Mouse (Mus musculus): ENCODE measurements at regions not wholly inside any gene's neighbourhood (a gene's known extent, or its start where the extent isn't known, plus 50 kb on each side); places are given as distances from the start of the nearest gene placed in this dataset.
"Not testable (repeated sequence)": the region's sequence is repeated elsewhere in the genome, so short reads cannot be mapped to it uniquely, and the experiment has no call there.

DNA sequence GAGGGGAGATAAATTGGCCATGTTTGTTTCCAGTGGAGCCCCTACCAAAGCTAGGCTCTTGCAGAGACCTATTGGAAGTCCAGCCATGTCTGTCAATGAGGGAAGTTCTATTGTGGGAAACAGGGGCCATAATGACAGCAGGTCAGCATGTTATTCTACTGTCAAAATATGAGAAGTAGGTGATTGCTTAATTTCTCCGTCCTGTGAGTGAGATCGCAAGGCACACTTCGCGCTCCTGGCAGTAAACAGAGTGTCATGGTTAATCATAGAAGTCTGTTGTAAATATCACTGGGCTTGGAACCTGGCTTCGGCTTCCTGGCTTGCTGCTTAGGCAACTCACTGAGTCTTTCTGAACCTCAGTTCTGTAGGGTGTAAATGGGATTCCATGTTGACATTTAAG lies 72.5 kb upstream of the Ccdc122 start:
- no peak for DNase-seq

DNA sequence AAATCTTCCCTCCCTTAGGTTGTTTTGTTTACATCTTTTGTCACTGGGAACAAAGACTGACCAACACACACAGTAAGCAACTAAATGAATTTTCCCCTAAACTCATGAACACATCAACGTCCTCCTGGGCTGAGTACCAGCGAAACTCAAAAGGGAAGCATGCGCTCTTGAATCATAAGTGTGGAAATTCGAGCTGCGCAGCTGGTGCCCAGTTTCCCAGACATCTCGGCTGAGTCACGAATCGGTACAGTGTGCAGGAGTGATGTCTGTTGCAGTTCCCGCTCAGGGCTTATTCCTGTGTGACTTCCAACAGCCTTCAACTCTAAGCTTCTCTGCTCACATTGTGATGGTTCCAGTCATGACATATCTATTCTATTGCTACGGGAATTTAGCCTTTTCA lies 77.7 kb upstream of the Ccdc122 start:
- DNase-seq, result no peak

DNA sequence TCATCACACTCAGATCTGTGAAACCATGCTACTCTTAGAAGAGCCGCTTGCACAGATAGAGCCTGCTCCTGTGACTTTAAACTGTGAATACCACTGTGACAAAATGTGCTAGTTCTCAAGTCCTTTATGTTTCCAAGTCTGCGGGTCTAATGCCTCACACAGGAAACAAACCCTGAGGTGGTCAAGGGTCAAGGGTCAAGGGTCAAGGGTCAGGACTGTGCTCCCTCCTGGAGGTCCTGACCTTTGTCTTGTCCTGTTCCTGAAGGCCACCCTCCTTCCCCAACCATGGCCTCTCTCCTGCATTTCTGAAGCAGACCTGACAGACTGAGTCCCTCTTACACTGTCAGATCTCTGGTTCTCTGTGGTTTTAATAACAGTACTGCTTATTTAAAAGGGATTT lies 79.4 kb upstream of the Ccdc122 start:
- no peak for DNase-seq

DNA sequence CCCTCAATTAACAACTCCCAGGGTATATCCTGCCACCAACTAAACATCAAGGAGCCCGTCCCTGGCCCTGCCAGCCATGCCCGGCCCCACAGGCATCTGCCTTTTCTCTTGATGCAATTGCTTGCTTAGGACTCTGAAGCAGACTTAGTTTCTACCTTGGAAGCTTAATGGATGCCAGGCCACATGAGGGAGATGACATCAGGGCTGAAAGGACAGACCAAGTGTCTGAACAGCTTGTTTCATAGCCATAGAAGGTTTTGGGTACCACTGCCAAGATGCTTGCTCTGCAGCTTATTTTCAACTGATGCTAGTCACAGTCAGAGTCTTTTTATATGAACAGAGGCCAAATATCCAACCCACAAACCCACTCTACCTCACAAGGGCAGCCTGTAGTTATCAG lies 83.4 kb upstream of the Ccdc122 start:
- no peak for DNase-seq

DNA sequence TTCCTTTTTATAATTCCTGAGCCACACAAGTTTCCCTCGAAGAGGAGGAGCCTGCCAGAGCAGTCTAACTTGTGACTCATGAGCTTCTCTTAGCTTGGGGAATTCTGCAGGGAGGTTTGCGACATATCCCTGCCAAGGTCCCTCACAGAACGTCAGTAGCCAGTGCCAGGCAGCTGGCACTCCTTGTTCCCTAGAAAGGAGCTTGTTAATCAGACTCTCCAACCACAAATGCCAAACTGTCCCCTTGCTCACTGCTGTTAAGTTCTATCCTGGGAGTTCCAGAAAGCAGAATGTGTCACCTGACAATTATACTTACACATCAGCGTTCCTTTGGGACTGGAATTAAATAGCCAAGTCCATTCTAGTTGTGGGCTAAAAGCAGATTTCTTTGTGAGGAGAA lies 85.1 kb upstream of the Ccdc122 start:
- no peak for DNase-seq

DNA sequence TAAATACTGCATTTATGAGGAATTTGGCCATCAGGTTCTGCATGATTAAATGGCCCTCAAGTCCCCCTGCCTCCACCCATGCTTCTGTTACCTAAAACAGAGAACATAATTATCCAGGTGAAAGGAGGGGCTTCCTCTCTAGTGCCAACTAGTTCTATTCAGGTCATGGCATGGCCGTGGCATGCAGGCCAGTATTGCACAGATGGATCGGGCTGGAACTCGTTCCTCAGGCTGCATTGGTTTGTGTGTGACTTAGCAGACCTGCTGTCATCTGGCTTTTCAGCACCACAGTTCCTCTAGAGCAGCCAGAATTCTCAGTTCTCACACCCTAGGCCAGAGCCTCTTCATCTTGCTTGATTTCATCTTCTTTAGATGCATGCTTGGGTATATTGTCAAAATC lies 87.2 kb upstream of the Ccdc122 start:
- no peak for DNase-seq

DNA sequence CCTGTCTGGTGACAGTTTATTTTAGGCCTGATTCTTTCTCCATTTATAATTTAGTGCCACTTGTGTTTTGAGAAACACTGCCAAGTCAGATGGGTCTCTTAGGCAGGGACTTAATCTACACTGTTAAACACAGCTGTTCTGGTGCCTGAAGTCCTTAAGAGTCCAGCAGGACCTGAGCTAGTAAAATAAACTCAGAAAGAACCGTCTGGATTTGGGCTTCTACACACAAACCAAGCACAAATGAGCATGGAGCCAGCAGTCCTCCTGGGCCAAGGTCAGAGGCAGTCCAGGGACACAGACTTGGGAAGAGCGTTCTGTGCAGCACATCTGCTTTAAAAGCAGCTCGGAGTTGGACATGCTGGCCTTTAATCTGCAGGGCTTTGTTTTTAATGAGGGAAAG lies 87.6 kb upstream of the Ccdc122 start:
- no peak for DNase-seq

DNA sequence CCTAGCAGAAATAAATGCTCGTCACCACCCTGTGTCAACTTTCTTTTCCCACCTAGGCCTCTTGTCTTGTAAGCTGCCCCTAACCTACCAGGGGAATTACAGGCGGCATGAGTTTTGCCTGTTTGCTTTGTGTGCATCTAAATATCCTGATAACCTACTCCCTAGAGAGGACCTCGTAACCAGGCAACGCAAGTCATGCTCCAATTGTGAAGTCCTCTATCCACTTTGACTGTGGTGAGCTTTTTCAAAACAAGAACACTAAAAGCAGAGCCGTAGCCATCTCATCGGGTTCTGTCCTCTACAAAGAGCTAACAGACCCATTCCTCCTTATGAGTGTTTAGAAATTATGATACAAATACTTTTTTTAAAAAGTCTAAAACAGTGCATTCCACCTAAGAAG lies 88.1 kb upstream of the Ccdc122 start:
- DNase-seq, result no peak

DNA sequence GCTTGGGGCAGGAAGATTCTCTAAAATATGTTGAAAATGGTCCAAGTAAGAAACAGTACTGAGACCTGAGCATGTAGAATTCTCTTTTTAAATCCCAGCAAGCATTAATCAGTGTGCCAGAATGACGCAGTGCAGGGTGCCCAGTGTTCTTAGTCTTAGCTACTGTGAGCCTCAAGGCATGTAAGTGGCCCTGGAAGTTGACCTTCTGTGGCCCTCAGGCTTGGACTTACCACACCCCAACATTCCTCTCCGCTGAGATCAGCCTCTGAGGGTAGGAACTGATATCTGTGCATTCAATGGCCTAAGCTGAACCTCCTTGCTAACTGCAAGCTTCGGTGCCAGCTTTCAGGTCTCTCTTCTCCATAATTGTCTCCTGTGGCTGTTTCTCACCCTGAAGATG lies 89.4 kb upstream of the Ccdc122 start:
- no peak for DNase-seq

DNA sequence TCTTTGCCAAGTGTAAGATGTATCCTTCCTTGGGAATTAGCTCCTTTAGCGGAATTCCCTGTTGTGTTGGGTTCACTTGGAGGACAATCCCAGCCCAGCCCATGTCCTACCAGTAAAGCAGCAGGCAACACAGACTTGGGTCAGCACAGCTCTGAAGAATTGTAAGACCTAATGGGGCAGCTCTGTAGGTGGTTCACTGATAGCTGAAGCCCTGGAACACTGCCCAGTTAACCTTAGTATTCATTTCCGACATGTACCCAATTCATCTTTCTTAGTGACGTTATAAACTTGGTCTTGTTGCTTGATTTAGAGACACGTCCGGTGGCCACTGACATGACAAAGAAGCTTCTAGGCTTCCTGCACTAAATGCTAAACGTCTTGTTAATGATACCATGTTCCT lies 90.9 kb upstream of the Ccdc122 start:
- DNase-seq, result no peak

DNA sequence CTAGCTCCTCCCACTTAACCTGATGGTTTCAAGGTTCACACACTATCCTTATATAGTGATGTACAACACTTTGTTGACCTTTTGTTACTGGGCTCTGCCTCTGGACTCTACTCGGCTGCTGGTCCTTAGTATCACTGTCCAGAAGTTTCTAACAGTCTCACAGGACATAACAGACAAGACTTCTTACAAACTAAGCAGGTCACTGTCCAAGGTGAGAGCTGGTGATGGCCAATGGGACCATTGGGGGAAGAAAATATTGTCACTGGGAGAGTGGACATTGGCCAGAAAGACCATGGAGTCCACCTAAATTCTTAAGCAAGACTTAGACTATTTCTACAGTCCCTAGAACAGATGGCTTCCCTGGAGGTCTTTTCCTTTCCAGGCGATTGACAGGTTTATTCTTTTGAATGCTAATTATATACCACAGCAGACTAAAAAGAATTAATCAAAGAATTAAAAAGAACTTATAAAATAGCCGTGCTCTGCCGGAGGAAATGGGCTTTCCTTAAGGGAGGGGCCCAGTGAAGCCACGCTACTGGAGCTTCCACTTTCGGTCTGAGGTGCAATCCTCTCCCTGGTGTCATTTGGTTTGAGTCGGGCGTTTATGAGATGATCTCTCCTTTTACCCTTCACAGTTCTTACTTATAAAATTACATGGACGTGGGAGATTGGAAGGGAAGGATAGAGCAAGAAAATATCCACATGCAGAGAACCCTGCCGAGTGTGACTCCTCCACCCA lies 94.9 kb upstream of the Ccdc122 start:
- DNase-seq, result no peak

DNA sequence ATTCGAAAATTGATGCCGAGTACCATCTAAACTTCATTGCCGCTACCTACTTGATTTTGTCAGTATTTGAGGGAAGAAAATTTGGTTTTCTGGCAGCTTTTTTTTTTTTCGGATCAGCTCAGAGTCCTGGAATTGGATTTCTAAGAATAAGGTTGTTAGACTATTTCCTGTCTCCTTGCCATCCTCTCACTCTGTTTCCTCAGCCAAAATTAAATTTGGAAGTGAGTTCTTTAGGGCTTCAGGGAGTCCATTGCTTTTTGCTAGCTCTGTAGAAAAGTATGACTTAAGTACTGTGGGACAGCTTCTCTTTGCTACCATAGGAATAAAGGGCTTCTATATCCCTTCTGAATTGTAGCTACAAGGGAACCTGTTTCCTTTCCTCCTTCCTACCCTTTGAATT lies 96.1 kb upstream of the Ccdc122 start:
- DNase-seq, result no peak

DNA sequence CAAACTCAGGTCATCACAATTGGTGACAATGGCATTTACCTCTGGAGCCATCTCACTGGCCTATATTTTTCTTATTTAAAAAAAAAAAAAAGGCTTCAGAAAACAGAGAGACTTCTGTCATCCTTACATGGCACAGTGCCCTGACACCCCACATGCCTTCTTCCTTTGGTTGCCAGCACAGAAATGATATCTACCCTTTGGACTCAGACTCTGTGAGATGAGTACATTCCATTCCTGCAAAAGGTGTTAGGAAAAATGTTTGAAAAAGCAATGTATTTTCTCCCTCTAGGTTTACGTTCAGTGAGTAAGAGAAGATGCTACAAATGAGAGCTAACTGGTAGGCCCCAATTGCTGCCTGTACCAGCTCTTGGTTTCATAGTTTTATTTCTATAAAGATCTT lies 99.9 kb upstream of the Ccdc122 start:
- DNase-seq, result no peak

DNA sequence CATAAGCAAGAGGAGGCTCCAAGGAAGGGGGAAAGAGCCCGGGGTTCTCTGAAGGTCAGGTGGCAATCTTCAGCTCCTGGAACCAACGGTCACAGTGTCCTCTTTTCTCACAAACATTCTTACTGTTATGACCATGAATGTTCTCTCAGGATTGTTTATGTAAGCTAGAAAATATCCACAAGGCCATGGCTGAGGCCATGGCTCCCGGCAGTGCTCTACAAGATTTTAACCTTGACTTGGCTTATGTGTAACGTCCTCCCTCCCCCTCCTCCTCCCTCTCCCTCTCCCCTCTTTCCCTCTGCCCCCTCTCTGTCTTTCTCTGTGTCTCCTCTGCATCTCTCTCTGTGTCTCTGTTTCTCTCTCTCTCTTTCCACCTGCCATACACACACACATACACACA lies 100.5 kb upstream of the Ccdc122 start:
- not testable (repeated sequence) for DNase-seq

DNA sequence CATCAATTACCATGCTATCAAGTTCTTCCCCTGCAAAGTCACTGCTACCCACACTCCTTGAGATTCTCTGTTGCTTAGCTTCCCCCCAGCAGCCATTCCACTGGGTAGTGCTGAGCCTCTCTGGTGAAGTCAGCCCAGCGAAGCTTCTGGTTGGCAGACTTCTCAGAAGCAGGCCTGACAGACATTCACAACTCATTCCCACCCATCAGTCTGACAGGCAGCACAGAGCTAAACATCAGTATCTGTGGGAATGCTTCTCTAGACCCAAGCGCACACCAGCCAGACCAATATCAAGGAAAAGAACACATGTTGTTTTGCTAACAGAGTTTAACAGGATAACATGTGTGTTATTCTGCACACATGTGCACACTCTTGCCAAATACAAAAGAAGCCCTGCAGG lies 101.1 kb upstream of the Ccdc122 start:
- no peak for DNase-seq

DNA sequence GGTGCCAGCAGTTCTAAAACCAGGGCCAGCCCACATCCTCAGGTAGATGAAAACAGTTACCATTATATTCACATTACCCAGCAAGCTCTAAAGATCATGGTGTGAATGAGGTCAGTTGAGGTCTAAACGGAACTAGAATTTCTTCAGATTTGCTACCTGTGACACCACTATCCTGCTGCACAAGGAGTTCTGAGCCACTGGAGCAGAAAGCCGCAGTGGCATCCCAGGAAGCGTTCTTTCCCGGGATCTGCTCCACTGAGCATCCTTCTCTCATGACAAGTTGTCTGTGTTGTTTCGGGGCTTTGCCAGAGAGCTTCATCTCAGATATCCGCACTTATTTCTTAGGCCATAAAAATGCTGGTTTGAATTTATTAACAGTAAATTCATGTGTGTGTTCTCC lies 103.7 kb upstream of the Ccdc122 start:
- DNase-seq, result no peak

DNA sequence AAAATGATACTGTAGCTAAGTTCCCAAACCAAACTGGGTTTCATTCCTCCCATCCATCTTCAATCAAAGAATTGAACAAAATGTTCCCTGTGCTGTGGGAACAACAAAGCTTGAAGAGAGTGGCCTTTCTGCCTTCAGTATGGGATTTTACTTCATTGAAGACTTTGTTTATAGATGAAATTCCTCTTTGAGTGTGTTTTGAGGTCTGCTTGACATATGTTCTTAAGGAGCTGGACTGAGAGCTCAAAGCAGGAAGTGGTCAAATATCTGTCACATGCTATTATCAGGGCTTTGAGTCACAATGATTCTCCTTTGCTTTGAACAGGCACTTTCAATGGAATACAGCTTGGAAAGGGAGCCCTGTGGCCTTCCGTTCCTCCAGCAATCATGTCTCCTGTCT lies 105.2 kb upstream of the Ccdc122 start:
- no peak for DNase-seq

DNA sequence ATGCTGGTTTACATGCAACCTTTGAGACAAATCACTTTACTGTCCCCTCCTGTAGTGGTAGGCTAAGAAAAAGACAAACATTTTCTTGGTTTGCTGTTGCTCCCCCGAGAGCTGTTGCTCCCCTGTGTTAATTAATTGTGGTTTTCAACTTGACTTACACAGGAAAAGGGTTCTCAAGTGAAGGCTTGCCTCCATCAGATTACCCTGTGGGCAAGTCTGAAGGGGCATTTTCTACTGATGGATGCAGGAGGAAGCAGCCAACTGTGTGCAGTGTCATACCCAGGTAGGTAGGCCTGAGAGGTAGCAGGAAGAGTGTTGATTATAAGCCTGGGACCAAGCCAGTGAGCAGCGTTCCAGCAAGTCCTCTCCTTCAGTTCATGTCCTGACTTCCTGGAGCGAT lies 107.0 kb upstream of the Ccdc122 start:
- no peak for DNase-seq

DNA sequence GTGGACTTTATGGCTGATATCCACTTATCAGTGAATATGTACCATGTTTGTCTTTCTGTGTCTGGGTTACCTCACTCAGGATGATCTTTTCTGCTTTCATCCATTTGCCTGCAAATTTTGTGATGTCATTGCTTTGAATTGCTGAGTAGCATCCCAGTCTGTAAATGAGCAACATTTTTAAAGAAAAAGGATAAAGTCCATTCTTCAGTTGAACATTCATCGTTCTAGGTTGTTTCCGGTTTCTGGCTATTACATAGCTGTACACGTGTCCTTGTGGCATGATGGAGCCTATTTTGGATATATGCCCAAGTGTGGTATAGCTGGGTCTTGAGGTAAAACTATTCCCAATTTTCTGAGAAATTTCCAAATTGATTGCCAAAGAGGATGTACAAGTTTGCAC lies 107.9 kb upstream of the Ccdc122 start:
- DNase-seq, result no peak

DNA sequence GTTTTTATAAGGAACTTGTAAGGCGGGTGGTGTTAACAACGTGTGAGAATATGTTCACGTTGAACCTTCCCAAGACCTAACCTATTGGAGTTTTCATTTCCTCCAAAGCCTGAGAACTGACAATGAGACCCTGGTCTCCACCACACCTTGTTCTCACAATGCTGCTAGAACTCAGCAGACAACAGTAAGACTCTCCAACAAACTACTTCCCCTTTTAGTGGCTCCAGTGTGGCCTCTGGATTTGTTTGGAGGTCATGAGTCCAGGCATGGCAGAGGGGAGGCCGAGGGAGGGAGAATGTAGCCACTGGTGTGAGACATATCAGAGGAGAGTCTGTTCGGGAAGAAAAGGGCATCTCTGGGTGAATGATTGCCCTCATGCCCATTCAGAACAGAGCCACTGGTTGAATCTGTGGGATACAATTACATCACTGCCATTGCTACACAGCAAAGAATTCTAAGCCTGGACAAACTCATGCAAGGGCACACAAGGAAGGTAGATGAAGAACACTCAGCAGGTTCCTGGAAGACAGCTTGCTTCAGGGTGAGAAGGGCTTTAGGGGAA lies 109.2 kb upstream of the Ccdc122 start:
- DNase-seq, result no peak

DNA sequence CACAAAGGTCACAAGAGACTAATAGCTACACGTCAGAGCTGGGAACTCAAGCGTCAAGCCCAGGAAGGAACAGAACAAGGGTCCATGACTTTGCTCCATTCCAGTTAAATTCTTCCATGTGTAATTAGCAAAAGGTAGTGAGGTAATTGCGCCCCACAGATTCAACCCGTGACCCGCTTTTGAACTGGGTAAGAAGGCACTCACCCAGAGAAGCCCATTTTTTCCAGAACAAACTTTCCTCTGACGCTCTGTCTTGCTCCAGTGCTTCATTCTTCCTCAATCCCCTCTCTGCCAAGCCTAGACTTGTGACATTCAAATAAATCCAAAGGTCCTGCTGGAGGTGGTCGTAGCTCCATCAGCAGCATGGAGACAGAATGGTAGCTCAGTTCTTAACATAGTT lies 110.2 kb upstream of the Ccdc122 start:
- DNase-seq, result no peak

DNA sequence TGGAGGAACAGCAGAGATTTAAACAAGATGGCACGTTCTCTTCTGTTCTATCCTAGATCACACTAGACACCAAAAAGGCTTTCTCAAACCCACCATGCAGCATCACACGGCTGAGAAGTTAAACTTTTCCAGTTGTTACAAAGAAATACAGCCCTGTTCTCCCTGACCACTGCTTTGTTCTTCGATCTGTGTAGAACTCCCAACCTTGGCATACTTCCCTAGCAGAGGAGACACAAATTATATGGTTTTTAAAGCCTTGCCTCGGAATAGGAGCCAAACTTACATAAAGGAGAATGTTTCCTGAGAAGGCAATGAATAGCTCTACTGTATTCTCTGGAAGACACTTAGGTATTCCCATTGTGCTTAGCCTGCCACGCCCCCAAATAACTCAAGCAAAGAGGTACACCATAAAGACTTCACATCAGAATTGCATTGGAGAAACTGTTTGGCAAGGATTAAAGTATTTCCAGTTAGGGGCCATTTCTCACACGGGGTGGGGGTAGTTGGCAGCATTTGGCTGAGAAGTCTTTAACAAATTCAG lies 114.1 kb upstream of the Ccdc122 start:
- DNase-seq, result no peak

DNA sequence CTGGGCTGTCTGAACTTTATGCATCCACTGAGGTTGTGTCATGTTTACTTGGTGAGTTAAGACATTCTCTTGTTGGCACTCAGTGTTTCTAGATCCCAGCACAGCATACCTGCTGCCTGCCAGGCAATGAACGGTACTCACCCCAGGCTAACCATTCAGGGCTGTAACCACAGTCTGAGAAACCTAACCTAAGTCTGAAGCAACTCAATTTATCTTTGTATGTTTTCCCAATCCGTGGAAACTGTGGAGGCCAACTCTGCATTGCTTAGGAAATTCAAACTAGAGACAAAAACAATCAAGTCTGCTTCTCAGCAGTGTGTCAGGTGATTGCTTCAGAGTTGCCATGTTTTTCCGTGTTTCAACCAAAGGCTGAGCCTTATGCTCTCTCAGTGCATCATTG lies 118.5 kb upstream of the Ccdc122 start:
- DNase-seq, result no peak

DNA sequence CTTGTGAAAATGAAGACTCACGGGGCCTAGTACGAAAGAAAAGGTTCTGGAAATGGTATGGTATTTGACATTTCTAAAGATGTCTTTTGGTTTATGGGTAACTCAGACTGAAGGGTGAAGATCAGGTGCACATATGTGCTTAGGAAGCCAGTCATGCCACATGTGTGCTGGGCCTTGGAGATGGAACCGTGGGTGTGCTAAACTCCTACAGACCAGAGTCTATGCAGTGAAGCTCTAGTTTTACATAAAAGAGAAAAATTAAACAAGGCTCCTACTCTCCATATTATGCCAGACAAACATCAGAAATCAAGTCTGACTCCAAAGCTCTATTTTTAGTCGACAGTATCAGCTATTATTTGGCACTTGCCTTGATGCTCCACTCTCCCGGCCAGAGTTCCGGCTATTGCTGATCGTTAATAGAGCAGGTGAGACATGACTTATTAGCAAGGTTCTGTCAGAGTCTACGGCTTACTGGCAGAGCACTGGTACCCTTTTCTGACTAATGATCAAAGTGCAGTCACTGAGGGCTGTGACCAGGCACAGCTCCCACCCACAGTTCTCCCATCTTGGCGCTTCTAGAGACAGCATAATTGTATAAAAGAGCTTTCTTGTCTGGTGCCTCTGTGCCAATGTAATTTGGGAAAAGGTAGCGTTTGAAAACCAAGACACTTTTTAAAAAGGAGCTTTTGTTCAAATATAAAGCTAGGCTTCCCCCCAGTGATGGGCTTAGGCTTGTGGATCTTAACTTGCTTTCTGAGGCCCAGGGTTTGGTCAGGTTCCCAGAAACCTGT lies 119.2 kb upstream of the Ccdc122 start:
- no peak for DNase-seq
